Mouse (Mus musculus) kidney, postnatal 0 days (tissue): Measurements from ENCODE around the gene Thumpd1. TPM values are rescaled to one million over a fixed set of nuclear protein-coding genes. Genes with fewer than 3 reads are reported as not detected.
A peak's percentile ranks its signal among the peaks of the same experiment; 100 is the strongest.

Source experiments
- ATAC-seq: fragments of 200-750 bp; cut with Nextera tagmentation; replicated peaks from 2 replicates; pipeline ENCODE4 v1.8.0; 2017; ENCODE audit warnings: low read depth, moderate number of reproducible peaks, moderate TSS enrichment, moderate library complexity; ENCODE audit not compliant: low FRiP score
- DNase-seq: peaks from one replicate; pipeline ENCODE4 v3.0.0-alpha.2; 2016; ENCODE audit warnings: low spot score
- H3K27ac ChIP-seq: fragments of 300-500 bp; sonication (generic); 2 replicates; pipeline ENCODE4 v1.5.1; 2014; ENCODE audit warnings: mild to moderate bottlenecking
- H3K27me3 ChIP-seq: fragments of 300-500 bp; sonication (generic); 2 replicates; pipeline ENCODE4 v1.6.1; 2014; ENCODE audit warnings: low read length, mixed read lengths; ENCODE audit not compliant: insufficient read depth
- H3K36me3 ChIP-seq: fragments of 300-500 bp; sonication (generic); 2 replicates; pipeline ENCODE4 v1.6.1; 2014; ENCODE audit warnings: low read length, mixed read lengths; ENCODE audit not compliant: insufficient read depth
- H3K4me1 ChIP-seq: fragments of 300-500 bp; sonication (generic); replicated peaks from 2 replicates; pipeline ENCODE4 v1.6.1; 2014; ENCODE audit warnings: antibody characterized with exemption, low read length, mixed read lengths; ENCODE audit not compliant: insufficient read depth
- H3K4me2 ChIP-seq: fragments of 300-500 bp; sonication (generic); 2 replicates; pipeline ENCODE4 v1.6.1; 2014; ENCODE audit warnings: mild to moderate bottlenecking, low read length, moderate library complexity, mixed read lengths
- H3K4me3 ChIP-seq: fragments of 300-500 bp; sonication (generic); replicated peaks from 2 replicates; pipeline ENCODE4 v1.5.1; 2014; ENCODE audit warnings: low read depth, low read length
- H3K9ac ChIP-seq: fragments of 300-500 bp; sonication (generic); 2 replicates; pipeline ENCODE4 v1.6.1; 2014; ENCODE audit warnings: low read depth, low read length
- H3K9me3 ChIP-seq: fragments of 300-500 bp; sonication (generic); replicated peaks from 2 replicates; pipeline ENCODE4 v1.6.1; 2016; ENCODE audit warnings: low read length, inconsistent platforms, mixed read lengths
- CTCF ChIP-seq: IDR thresholded peaks from 2 replicates; pipeline ENCODE4 v1.5.1; 2016; ENCODE audit warnings: antibody characterized with exemption, low read depth, mild to moderate bottlenecking, moderate library complexity
- WGBS: fragments of 180-500 bp; shearing (Covaris S2); extraction: QIAGEN DNeasy Blood & Tissue Kit; methylation state at CpG from one replicate; pipeline ENCODE4 v1.1.7; 2014; 5-methylcytosine and 5-hydroxymethylcytosine counted together
- polyA plus RNA-seq: library from polyadenylated mRNA; unstranded; fragments of >200 nt; fragmentation: Nextera tagmentation; extraction: Ambion mirVana; gene quantifications from 2 replicates; pipeline ENCODE4 v1.2.1, GENCODE M21; 2015

Gene Thumpd1
- 60.9 and 63.5 TPM in 2 replicates for polyA plus RNA-seq

GRCm38 (mm10) chr7:119720253-119720946 lies at the start of gene Thumpd1:
Thumpd1 (minus strand) TSS chr7:119720798.
- Histone ChIP-seq H3K27me3 (no peaks in the 10 kb centered on the region), H3K36me3 (peaks cover 27% of the 10 kb centered on the region), H3K4me2 (peak within 1 kb of the TSS; percentile 88), H3K4me1 (0 out of 2 replicates have a peak, but pooled peaks cover 6% of the 10 kb centered on the region), H3K4me3 (peak within 1 kb of the TSS; percentile 96), H3K9ac (peak within 1 kb of the TSS; percentile 90), H3K9me3 (no peaks in the 10 kb centered on the region), H3K27ac (peak within 1 kb of the TSS; percentile 77)
- ATAC-seq (peak; percentile 93), DNase-seq (peak; percentile 94)
- under 1% methylated on average over 60 of the region's 60 CpGs for WGBS
- peak; percentile 70 for TF ChIP-seq CTCF

- Histone ChIP-seq H3K4me1 (no peaks in the 10 kb centered on the region), H3K9ac (no peak overlapping the region), H3K9me3 (no peaks in the 10 kb centered on the region), H3K4me2 (no peak overlapping the region), H3K36me3 (no peaks in the 10 kb centered on the region), H3K4me3 (no peak overlapping the region), H3K27ac (no peak overlapping the region), H3K27me3 (no peaks in the 10 kb centered on the region)
- DNase-seq (no peak), ATAC-seq (no peak)
- TF ChIP-seq CTCF = no peak
- 93% methylated on average over 8 of the region's 8 CpGs for WGBS
These were observed 49.3 kb upstream of the Thumpd1 start for GRCm38 (mm10) chr7:119769895-119770294.

- no peak for ATAC-seq
- no peak overlapping the region for H3K4me2 ChIP-seq
- H3K36me3 ChIP-seq = no peaks in the 10 kb centered on the region
- no peak for DNase-seq
- 64% methylated on average over 6 of the region's 6 CpGs for WGBS
- H3K9ac ChIP-seq = no peak overlapping the region
- no peak overlapping the region for H3K4me3 ChIP-seq
- H3K27me3 ChIP-seq = no peaks in the 10 kb centered on the region
- no peaks in the 10 kb centered on the region for H3K9me3 ChIP-seq
- no peak overlapping the region for H3K27ac ChIP-seq
- no peak for TF ChIP-seq CTCF
- no peaks in the 10 kb centered on the region for H3K4me1 ChIP-seq
These were observed 46.4 kb upstream of the Thumpd1 start for GRCm38 (mm10) chr7:119766996-119767395.

GRCm38 (mm10) chr7:119764377-119764776 lies 43.8 kb upstream of the Thumpd1 start:
- no peak for TF ChIP-seq CTCF
- Histone ChIP-seq H3K27ac (no peak overlapping the region), H3K27me3 (no peaks in the 10 kb centered on the region), H3K4me2 (no peak overlapping the region), H3K4me1 (no peaks in the 10 kb centered on the region), H3K4me3 (no peak overlapping the region), H3K36me3 (no peaks in the 10 kb centered on the region), H3K9me3 (no peaks in the 10 kb centered on the region), H3K9ac (no peak overlapping the region)
- WGBS = 86% methylated on average over 3 of the region's 3 CpGs
- DNase-seq (no peak), ATAC-seq (no peak)

GRCm38 (mm10) chr7:119762166-119762697 lies 41.6 kb upstream of the Thumpd1 start:
- Histone ChIP-seq H3K4me2 (no peak overlapping the region), H3K9ac (no peak overlapping the region), H3K36me3 (no peaks in the 10 kb centered on the region), H3K4me3 (no peak overlapping the region), H3K4me1 (no peaks in the 10 kb centered on the region), H3K9me3 (no peaks in the 10 kb centered on the region), H3K27me3 (no peaks in the 10 kb centered on the region), H3K27ac (no peak overlapping the region)
- DNase-seq (no peak), ATAC-seq (no peak)
- TF ChIP-seq CTCF = no peak
- 45% methylated on average over 4 of the region's 4 CpGs for WGBS

GRCm38 (mm10) chr7:119760527-119760951 lies 39.9 kb upstream of the Thumpd1 start, which contains the start of gene Acsm3:
Acsm3 (plus strand) TSS chr7:119760923.
- no peaks in the 10 kb centered on the region for H3K9me3 ChIP-seq
- H3K27me3 ChIP-seq = no peaks in the 10 kb centered on the region
- no peak within 1 kb of the TSS for H3K4me3 ChIP-seq
- no peak for TF ChIP-seq CTCF
- 0 out of 2 replicates have a peak, but pooled peaks have one; percentile 17 for ATAC-seq
- peak; percentile 17 for DNase-seq
- H3K9ac ChIP-seq = no peak within 1 kb of the TSS
- H3K36me3 ChIP-seq = no peaks in the 10 kb centered on the region
- H3K27ac ChIP-seq = no peak within 1 kb of the TSS
- WGBS = 15% methylated on average over 11 of the region's 11 CpGs
- H3K4me1 ChIP-seq = no peaks in the 10 kb centered on the region
- peak within 1 kb of the TSS; percentile 37 for H3K4me2 ChIP-seq
